Mouse (Mus musculus): ENCODE measurements at regions not wholly inside any gene's neighbourhood (a gene's known extent, or its start where the extent isn't known, plus 50 kb on each side); places are given as distances from the start of the nearest gene placed in this dataset.

- WGBS: 84% methylated on average over 3 of the region's 3 CpGs
- no peak overlapping the region for H3K4me2 ChIP-seq (replicated peaks; ENCODE audit: low read depth, low read length)
- H3K27me3 ChIP-seq (ENCODE audit: insufficient read depth, low read length): no peaks in the 10 kb centered on the region
- peaks cover 17% of the 10 kb centered on the region for H3K4me1 ChIP-seq (ENCODE audit: insufficient read depth, low read length)
- no peaks in the 10 kb centered on the region for H3K36me3 ChIP-seq (ENCODE audit: insufficient read depth, low read length)
- H3K27ac ChIP-seq (ENCODE audit: low read length): no peak overlapping the region
- no peaks in the 10 kb centered on the region for H3K9me3 ChIP-seq (ENCODE audit: low read length)
- no peak overlapping the region for H3K4me3 ChIP-seq (ENCODE audit: low read length)
- no peak for ATAC-seq (ENCODE audit: low FRiP score, low TSS enrichment)
- H3K9ac ChIP-seq (replicated peaks; ENCODE audit: low read length): no peak overlapping the region
Observed at GRCm38 (mm10) chr6:117436851-117437250, 268.5 kb downstream of the Cxcl12 start.

- WGBS: 45% methylated on average over 10 of the region's 10 CpGs
- no peak overlapping the region for H3K4me3 ChIP-seq (ENCODE audit: low read length)
- H3K27me3 ChIP-seq (ENCODE audit: insufficient read depth, low read length): no peaks in the 10 kb centered on the region
- peak overlapping the region; percentile 23; the same call in 1 of the 2 replicates for H3K27ac ChIP-seq (ENCODE audit: low read length)
- no peak overlapping the region for H3K9ac ChIP-seq (replicated peaks; ENCODE audit: low read length)
- H3K36me3 ChIP-seq (ENCODE audit: insufficient read depth, low read length): no peaks in the 10 kb centered on the region
- no peaks in the 10 kb centered on the region for H3K9me3 ChIP-seq (ENCODE audit: low read length)
- ATAC-seq (ENCODE audit: low FRiP score, low TSS enrichment): peak; percentile 46; the same call in 1 of the 2 replicates
- peaks cover 12% of the 10 kb centered on the region; the same call in 1 of the 2 replicates for H3K4me1 ChIP-seq (ENCODE audit: insufficient read depth, low read length)
- no peak overlapping the region for H3K4me2 ChIP-seq (replicated peaks; ENCODE audit: low read depth, low read length)
Observed at GRCm38 (mm10) chr6:117437411-117438101, 269.2 kb downstream of the Cxcl12 start.

DNA sequence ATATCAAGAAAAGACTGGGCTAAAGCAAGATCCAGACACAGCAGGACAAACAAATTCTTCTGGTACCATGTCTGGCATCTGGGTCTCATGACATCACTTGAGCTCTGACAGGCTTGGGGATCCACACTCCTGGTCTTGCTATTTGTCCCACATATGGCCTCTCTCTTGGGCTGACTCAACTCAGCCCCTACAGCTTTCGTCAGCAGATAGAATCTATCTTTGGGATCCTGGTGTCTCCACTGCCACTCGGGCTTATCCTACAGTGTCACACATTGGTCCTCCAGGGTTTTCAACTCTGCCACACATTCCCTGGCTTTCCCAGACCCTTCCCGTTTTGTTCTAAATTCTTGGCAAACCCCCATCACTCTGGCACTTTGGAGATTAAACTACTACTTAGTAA, 280.3 kb downstream of the Cxcl12 start:
- H3K36me3 ChIP-seq (ENCODE audit: insufficient read depth, low read length): no peaks in the 10 kb centered on the region
- H3K4me2 ChIP-seq (replicated peaks; ENCODE audit: low read depth, low read length): no peak overlapping the region
- no peaks in the 10 kb centered on the region for H3K9me3 ChIP-seq (ENCODE audit: low read length)
- H3K4me1 ChIP-seq (ENCODE audit: insufficient read depth, low read length): no peaks in the 10 kb centered on the region
- 55% methylated on average over 3 of the region's 3 CpGs for WGBS
- no peak overlapping the region for H3K27ac ChIP-seq (ENCODE audit: low read length)
- no peak for ATAC-seq (ENCODE audit: low FRiP score, low TSS enrichment)
- peaks cover 3% of the 10 kb centered on the region; the same call in 1 of the 2 replicates for H3K27me3 ChIP-seq (ENCODE audit: insufficient read depth, low read length)
- H3K9ac ChIP-seq (replicated peaks; ENCODE audit: low read length): no peak overlapping the region
- no peak overlapping the region for H3K4me3 ChIP-seq (ENCODE audit: low read length)

- WGBS: 68% methylated on average over 5 of the region's 5 CpGs
- no peak overlapping the region for H3K4me2 ChIP-seq (replicated peaks; ENCODE audit: low read depth, low read length)
- H3K9ac ChIP-seq (replicated peaks; ENCODE audit: low read length): no peak overlapping the region
- H3K36me3 ChIP-seq (ENCODE audit: insufficient read depth, low read length): no peaks in the 10 kb centered on the region
- no peaks in the 10 kb centered on the region for H3K9me3 ChIP-seq (ENCODE audit: low read length)
- H3K4me3 ChIP-seq (ENCODE audit: low read length): no peak overlapping the region
- H3K4me1 ChIP-seq (ENCODE audit: insufficient read depth, low read length): no peaks in the 10 kb centered on the region
- no peak for ATAC-seq (ENCODE audit: low FRiP score, low TSS enrichment)
- H3K27me3 ChIP-seq (ENCODE audit: insufficient read depth, low read length): peaks cover 3% of the 10 kb centered on the region; the same call in 1 of the 2 replicates
- H3K27ac ChIP-seq (ENCODE audit: low read length): no peak overlapping the region
Observed at GRCm38 (mm10) chr6:117451001-117451400, 282.7 kb downstream of the Cxcl12 start.

- no peak overlapping the region for H3K4me2 ChIP-seq (replicated peaks; ENCODE audit: low read depth, low read length)
- no peaks in the 10 kb centered on the region; the same call in 1 of the 2 replicates for H3K27me3 ChIP-seq (ENCODE audit: insufficient read depth, low read length)
- no peak overlapping the region for H3K4me3 ChIP-seq (ENCODE audit: low read length)
- no peaks in the 10 kb centered on the region for H3K36me3 ChIP-seq (ENCODE audit: insufficient read depth, low read length)
- no peaks in the 10 kb centered on the region for H3K9me3 ChIP-seq (ENCODE audit: low read length)
- no peak overlapping the region for H3K9ac ChIP-seq (replicated peaks; ENCODE audit: low read length)
- no peak for ATAC-seq (ENCODE audit: low FRiP score, low TSS enrichment)
- no peaks in the 10 kb centered on the region for H3K4me1 ChIP-seq (ENCODE audit: insufficient read depth, low read length)
- WGBS: 51% methylated on average over 5 of the region's 5 CpGs
- no peak overlapping the region for H3K27ac ChIP-seq (ENCODE audit: low read length)
Observed at GRCm38 (mm10) chr6:117460193-117460592, 291.9 kb downstream of the Cxcl12 start.

DNA sequence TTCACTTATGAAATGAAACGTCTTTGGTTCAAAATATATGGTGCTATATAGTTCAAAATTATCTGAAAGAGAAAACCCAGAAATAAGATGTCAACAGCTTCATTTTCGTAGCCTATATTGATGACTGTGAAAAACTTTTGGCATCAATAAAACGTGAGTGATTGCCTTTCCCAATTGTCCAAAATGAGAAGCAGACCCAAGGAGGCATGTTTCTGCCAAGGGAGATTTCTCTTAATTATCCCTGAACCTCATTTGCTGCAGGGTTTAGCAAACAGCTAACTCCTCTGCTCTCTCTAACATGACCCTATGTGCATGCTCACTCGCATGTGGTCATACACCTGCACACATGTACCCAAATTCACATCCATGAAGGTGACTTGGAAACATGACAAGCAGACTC, 296.8 kb downstream of the Cxcl12 start:
- no peak overlapping the region for H3K4me2 ChIP-seq (replicated peaks; ENCODE audit: low read depth, low read length)
- H3K36me3 ChIP-seq (ENCODE audit: insufficient read depth, low read length): no peaks in the 10 kb centered on the region
- WGBS: 84% methylated on average over 4 of the region's 4 CpGs
- ATAC-seq (ENCODE audit: low FRiP score, low TSS enrichment): no peak
- peaks cover 4% of the 10 kb centered on the region; the same call in 1 of the 2 replicates for H3K9me3 ChIP-seq (ENCODE audit: low read length)
- H3K27ac ChIP-seq (ENCODE audit: low read length): no peak overlapping the region
- H3K4me3 ChIP-seq (ENCODE audit: low read length): no peak overlapping the region
- H3K27me3 ChIP-seq (ENCODE audit: insufficient read depth, low read length): no peaks in the 10 kb centered on the region; the same call in 1 of the 2 replicates
- no peak overlapping the region for H3K9ac ChIP-seq (replicated peaks; ENCODE audit: low read length)
- H3K4me1 ChIP-seq (ENCODE audit: insufficient read depth, low read length): no peaks in the 10 kb centered on the region

DNA sequence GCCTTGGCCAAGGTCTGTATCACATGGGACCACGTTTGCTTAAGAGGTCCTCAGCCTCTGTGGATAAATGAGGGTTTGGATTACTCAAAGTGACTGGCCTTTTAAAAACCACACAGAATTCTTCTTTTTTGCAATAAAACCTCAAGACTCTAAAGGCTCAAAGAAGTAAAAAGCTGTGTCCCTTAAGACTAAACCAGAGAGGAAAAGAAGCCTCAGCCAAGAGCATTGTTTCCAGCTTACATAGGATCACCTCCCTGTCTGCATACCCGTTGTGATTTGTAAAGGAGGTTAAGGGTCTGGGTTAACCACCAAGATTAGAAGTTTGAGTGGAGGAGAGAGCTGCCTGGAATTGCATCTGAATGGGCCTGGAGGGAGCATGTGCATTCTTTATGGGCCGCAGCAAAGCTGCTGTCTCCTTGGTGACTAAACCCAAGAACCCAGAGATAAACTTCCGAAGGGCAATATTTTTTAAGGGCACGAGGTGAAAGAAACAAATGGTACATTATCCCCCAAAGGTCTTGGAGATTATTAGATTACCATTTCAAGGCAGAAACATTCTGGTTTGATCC, 297.4 kb downstream of the Cxcl12 start:
- Histone ChIP-seq H3K9ac (replicated peaks; ENCODE audit: low read length) (no peak overlapping the region), H3K27ac (ENCODE audit: low read length) (no peak overlapping the region), H3K4me2 (replicated peaks; ENCODE audit: low read depth, low read length) (no peak overlapping the region), H3K36me3 (ENCODE audit: insufficient read depth, low read length) (no peaks in the 10 kb centered on the region), H3K27me3 (ENCODE audit: insufficient read depth, low read length) (no peaks in the 10 kb centered on the region; the same call in 1 of the 2 replicates), H3K9me3 (ENCODE audit: low read length) (peaks cover 4% of the 10 kb centered on the region; the same call in 1 of the 2 replicates), H3K4me1 (ENCODE audit: insufficient read depth, low read length) (no peaks in the 10 kb centered on the region), H3K4me3 (ENCODE audit: low read length) (no peak overlapping the region)
- no peak for ATAC-seq (ENCODE audit: low FRiP score, low TSS enrichment)
- WGBS: 41% methylated on average over 5 of the region's 5 CpGs

DNA sequence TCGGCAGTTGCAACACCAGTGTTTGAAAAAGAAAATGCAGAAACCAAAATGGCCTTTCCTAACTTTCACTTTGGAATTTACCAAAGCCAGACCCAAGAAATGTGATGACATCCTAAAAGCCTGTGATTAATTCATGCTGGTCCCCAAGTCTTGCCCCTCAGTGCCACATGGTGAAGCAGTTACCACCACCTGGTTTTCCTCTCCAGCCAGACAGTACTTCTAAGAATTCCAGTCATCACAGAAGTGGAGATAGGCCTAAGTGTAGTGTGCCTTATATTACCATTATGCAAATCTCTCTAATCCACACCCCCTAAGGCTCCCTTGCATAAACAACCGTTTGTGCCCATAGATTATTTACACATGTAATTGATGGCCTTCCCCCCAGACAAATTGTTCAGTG, 311.0 kb downstream of the Cxcl12 start:
- H3K4me1 ChIP-seq (ENCODE audit: insufficient read depth, low read length): peaks cover 13% of the 10 kb centered on the region; the same call in 1 of the 2 replicates
- no peaks in the 10 kb centered on the region for H3K36me3 ChIP-seq (ENCODE audit: insufficient read depth, low read length)
- H3K9me3 ChIP-seq (ENCODE audit: low read length): no peaks in the 10 kb centered on the region
- H3K4me3 ChIP-seq (ENCODE audit: low read length): no peak overlapping the region
- H3K4me2 ChIP-seq (replicated peaks; ENCODE audit: low read depth, low read length): no peak overlapping the region
- peak overlapping the region; percentile 4; the same call in 1 of the 2 replicates for H3K27ac ChIP-seq (ENCODE audit: low read length)
- peak; percentile 15; the same call in 1 of the 2 replicates for ATAC-seq (ENCODE audit: low FRiP score, low TSS enrichment)
- 21% methylated on average over 2 of the region's 2 CpGs for WGBS
- H3K9ac ChIP-seq (replicated peaks; ENCODE audit: low read length): no peak overlapping the region
- H3K27me3 ChIP-seq (ENCODE audit: insufficient read depth, low read length): no peaks in the 10 kb centered on the region

- no peak overlapping the region for H3K27ac ChIP-seq (ENCODE audit: low read length)
Observed at GRCm38 (mm10) chr6:117480396-117480795, 312.1 kb downstream of the Cxcl12 start.

DNA sequence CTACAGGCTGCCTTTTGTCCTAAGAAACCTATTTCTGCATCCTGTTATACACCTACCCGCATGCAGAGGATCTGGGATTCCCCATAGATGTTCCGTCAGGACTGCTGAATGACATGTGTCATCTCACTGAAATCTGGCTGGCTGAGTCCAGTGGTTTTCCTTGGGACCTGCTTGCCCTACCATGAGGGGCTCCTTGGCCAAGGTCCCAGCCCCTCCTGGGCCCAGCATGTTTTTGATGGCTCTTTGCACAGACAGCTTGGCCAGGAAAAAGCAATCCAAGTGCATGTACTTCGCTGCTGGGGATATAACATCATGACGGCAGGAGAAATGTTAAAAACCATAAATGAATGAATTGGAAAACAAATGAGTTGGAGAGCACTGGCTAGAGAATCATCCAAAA, 320.8 kb downstream of the Cxcl12 start:
- no peak overlapping the region for H3K27ac ChIP-seq (ENCODE audit: low read length)
- no peaks in the 10 kb centered on the region for H3K27me3 ChIP-seq (ENCODE audit: insufficient read depth, low read length)
- no peak overlapping the region for H3K4me3 ChIP-seq (ENCODE audit: low read length)
- H3K4me1 ChIP-seq (ENCODE audit: insufficient read depth, low read length): no peaks in the 10 kb centered on the region
- H3K4me2 ChIP-seq (replicated peaks; ENCODE audit: low read depth, low read length): no peak overlapping the region
- WGBS: 93% methylated on average over 4 of the region's 4 CpGs
- H3K36me3 ChIP-seq (ENCODE audit: insufficient read depth, low read length): no peaks in the 10 kb centered on the region
- ATAC-seq (ENCODE audit: low FRiP score, low TSS enrichment): no peak
- H3K9me3 ChIP-seq (ENCODE audit: low read length): no peaks in the 10 kb centered on the region
- no peak overlapping the region for H3K9ac ChIP-seq (replicated peaks; ENCODE audit: low read length)

More at GRCm38 (mm10) chr6:117480396-117480795, 312.1 kb downstream of the Cxcl12 start:
- WGBS: 75% methylated on average over 2 of the region's 2 CpGs
- no peaks in the 10 kb centered on the region for H3K36me3 ChIP-seq (ENCODE audit: insufficient read depth, low read length)
- H3K4me1 ChIP-seq (ENCODE audit: insufficient read depth, low read length): peaks cover 13% of the 10 kb centered on the region; the same call in 1 of the 2 replicates
- H3K4me2 ChIP-seq (replicated peaks; ENCODE audit: low read depth, low read length): no peak overlapping the region
- H3K27me3 ChIP-seq (ENCODE audit: insufficient read depth, low read length): no peaks in the 10 kb centered on the region
- H3K9ac ChIP-seq (replicated peaks; ENCODE audit: low read length): no peak overlapping the region
- no peak for ATAC-seq (ENCODE audit: low FRiP score, low TSS enrichment)
- H3K4me3 ChIP-seq (ENCODE audit: low read length): no peak overlapping the region
- H3K9me3 ChIP-seq (ENCODE audit: low read length): no peaks in the 10 kb centered on the region
